Mouse (Mus musculus) embryo, embryonic 10 days (tissue): ENCODE data around the gene Agtr1a.
A peak's percentile ranks its signal among the peaks of the same experiment; 100 is the strongest.

Experiments
- DNase-seq: peaks from one replicate; pipeline ENCODE4 v3.0.0-alpha.2; 2015; ENCODE audit warnings: low spot score

The Agtr1a gene

GRCm38 (mm10) chr13:30336148-30336801 is at the start of gene Agtr1a:
TSS of gene Agtr1a (plus strand) at chr13:30336441.
- DNase-seq: peak; percentile 72

GRCm38 (mm10) chr13:30310221-30310620 is 26.0 kb upstream of the Agtr1a start:
- DNase-seq: no peak

- no peak for DNase-seq
Observed at GRCm38 (mm10) chr13:30324669-30325346, 11.4 kb upstream of the Agtr1a start.

- no peak for DNase-seq
Observed at GRCm38 (mm10) chr13:30331061-30331460, 5.2 kb upstream of the Agtr1a start.

GRCm38 (mm10) chr13:30331851-30332250 is 4.4 kb upstream of the Agtr1a start:
- no peak for DNase-seq

GRCm38 (mm10) chr13:30332581-30332980 is 3.7 kb upstream of the Agtr1a start:
- no peak for DNase-seq

- no peak for DNase-seq
Observed at GRCm38 (mm10) chr13:30334667-30335066, 1.6 kb upstream of the Agtr1a start.

- DNase-seq: peak; percentile 12
Observed at GRCm38 (mm10) chr13:30336913-30337312, 672 bp downstream of the Agtr1a start.

- no peak for DNase-seq
Observed at GRCm38 (mm10) chr13:30337646-30338045, 1.4 kb downstream of the Agtr1a start.

GRCm38 (mm10) chr13:30338576-30338975 is 2.3 kb downstream of the Agtr1a start:
- no peak for DNase-seq

- DNase-seq: no peak
Observed at GRCm38 (mm10) chr13:30339927-30340326, 3.7 kb downstream of the Agtr1a start.

GRCm38 (mm10) chr13:30341987-30342898 is 6.0 kb downstream of the Agtr1a start:
- no peak for DNase-seq

GRCm38 (mm10) chr13:30345427-30345913 is 9.2 kb downstream of the Agtr1a start:
- DNase-seq: no peak

GRCm38 (mm10) chr13:30346881-30347280 is 10.6 kb downstream of the Agtr1a start:
- DNase-seq: no peak

GRCm38 (mm10) chr13:30348306-30348705 is 12.1 kb downstream of the Agtr1a start:
- DNase-seq: no peak

- no peak for DNase-seq
Observed at GRCm38 (mm10) chr13:30351966-30352365, 15.7 kb downstream of the Agtr1a start.

- no peak for DNase-seq
Observed at GRCm38 (mm10) chr13:30354991-30355580, 18.8 kb downstream of the Agtr1a start.

GRCm38 (mm10) chr13:30355979-30356378 is 19.7 kb downstream of the Agtr1a start:
- no peak for DNase-seq

- DNase-seq: peak; percentile 24
Observed at GRCm38 (mm10) chr13:30358456-30359168, 22.4 kb downstream of the Agtr1a start.

GRCm38 (mm10) chr13:30359886-30360285 is 23.6 kb downstream of the Agtr1a start:
- no peak for DNase-seq

GRCm38 (mm10) chr13:30361002-30361401 is 24.8 kb downstream of the Agtr1a start:
- no peak for DNase-seq
